Mouse (Mus musculus) liver, embryonic 14.5 days (tissue): Measurements from ENCODE around the gene Tinf2. TPM values are rescaled to one million over a fixed set of nuclear protein-coding genes. Genes with fewer than 3 reads are reported as not detected.

Experiments used
- ATAC-seq: fragments of 200-750 bp; cut with Nextera tagmentation; 2 replicates; pipeline ENCODE4 v1.8.0; 2017; ENCODE audit warnings: moderate number of reproducible peaks, mild to moderate bottlenecking, moderate library complexity; ENCODE audit not compliant: insufficient read depth
- DNase-seq, 3 experiments: peaks; one replicate each; pipeline ENCODE4 v3.0.0-alpha.2; 2012 to 2013; ENCODE audit warnings: low read depth in 3 of 3, low spot score in 3 of 3
- H3K27ac ChIP-seq: fragments of 300-500 bp; sonication (generic); 2 replicates; pipeline ENCODE4 v1.5.1; 2014; ENCODE audit warnings: moderate library complexity, mild to moderate bottlenecking, control low read depth, inconsistent platforms
- H3K27me3 ChIP-seq: fragments of 300-500 bp; sonication (generic); 2 replicates; pipeline ENCODE4 v1.6.1; 2014; ENCODE audit warnings: mild to moderate bottlenecking, low read length, moderate library complexity; ENCODE audit not compliant: control insufficient read depth, insufficient read depth
- H3K36me3 ChIP-seq: fragments of 300-500 bp; sonication (generic); replicated peaks from 2 replicates; pipeline ENCODE4 v1.6.1; 2014; ENCODE audit warnings: low read depth; ENCODE audit not compliant: control insufficient read depth, insufficient read depth
- H3K4me1 ChIP-seq, 2 experiments: fragments of 200-500 bp in 1 of 2; fragments of 300-500 bp in 1 of 2; sonication (generic) in 1 of 2; replicated peaks; 2 replicates each; pipeline ENCODE4 v1.6.1; 2012 to 2014; ENCODE audit warnings: antibody characterized with exemption in 1 of 2, inconsistent platforms in 1 of 2, low read length in 1 of 2; ENCODE audit not compliant: control insufficient read depth in 2 of 2, insufficient read depth in 2 of 2
- H3K4me2 ChIP-seq: fragments of 300-500 bp; sonication (generic); 2 replicates; pipeline ENCODE4 v1.6.1; 2014; ENCODE audit warnings: low read depth, mild to moderate bottlenecking, control low read depth, moderate library complexity
- H3K4me3 ChIP-seq, 2 experiments: fragments of 200-500 bp in 1 of 2; fragments of 300-500 bp in 1 of 2; sonication (generic) in 1 of 2; 2 replicates each; pipeline ENCODE4 v1.5.1; 2012 to 2014; ENCODE audit warnings: low read depth in 2 of 2, low read length in 2 of 2, mild to moderate bottlenecking in 2 of 2, control low read depth in 1 of 2, inconsistent platforms in 1 of 2, moderate library complexity in 1 of 2; ENCODE audit not compliant: insufficient read depth in 1 of 2
- H3K9ac ChIP-seq: fragments of 300-500 bp; sonication (generic); replicated peaks from 2 replicates; pipeline ENCODE4 v1.6.1; 2014; ENCODE audit warnings: mild to moderate bottlenecking, control low read depth, moderate library complexity
- H3K9me3 ChIP-seq: fragments of 300-500 bp; sonication (generic); 2 replicates; pipeline ENCODE4 v1.6.1; 2016; ENCODE audit warnings: low read length, mixed read lengths; ENCODE audit not compliant: control insufficient read depth
- CTCF ChIP-seq: IDR thresholded peaks from 2 replicates; pipeline ENCODE4 v1.5.1; 2016; ENCODE audit warnings: antibody characterized with exemption, low read depth, control low read depth
- EP300 ChIP-seq: IDR thresholded peaks from 2 replicates; pipeline ENCODE4 v1.6.1; 2016; ENCODE audit warnings: antibody characterized with exemption, low read depth
- WGBS: fragments of 180-500 bp; shearing (Covaris S2); extraction: QIAGEN DNeasy Blood & Tissue Kit; methylation state at CpG from one replicate; pipeline ENCODE4 v1.1.7; 2014; ENCODE audit not compliant: insufficient replicate concordance; 5-methylcytosine and 5-hydroxymethylcytosine counted together
- polyA plus RNA-seq, 2 experiments: library from polyadenylated mRNA; depleted of rRNA in 1 of 2; stranded (reverse) in 1 of 2; unstranded in 1 of 2; fragments of >200 nt; fragmentation: Nextera tagmentation in 1 of 2; extraction: Ambion mirVana in 1 of 2; gene quantifications; 2 replicates each; pipeline versions ENCODE4 v1.2.1 to v1.2.3; 2012 to 2014

The Tinf2 gene
- polyA plus RNA-seq, 2 experiments: 16.6 to 19.0 TPM

DNA sequence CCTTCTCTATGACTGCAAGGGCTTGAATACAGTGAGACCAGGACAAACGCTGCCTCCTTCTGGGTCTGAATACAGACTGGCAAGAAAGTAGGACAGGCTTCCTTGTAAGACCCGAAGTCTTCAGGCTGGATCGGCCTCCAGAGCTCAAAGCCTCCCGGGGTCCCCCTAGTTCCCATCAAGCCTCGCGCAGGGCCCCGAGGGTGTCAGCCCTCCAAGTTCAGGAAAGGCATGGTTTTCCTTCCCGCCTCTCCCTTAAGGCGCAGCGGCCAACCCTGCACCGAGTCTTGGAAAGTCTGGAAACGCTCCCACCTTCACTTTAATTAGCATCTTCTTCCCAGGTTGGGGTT, 10.2 kb downstream of the Tinf2 start:
- H3K9ac ChIP-seq: peak overlapping the region; percentile 90
- DNase-seq (no peak), ATAC-seq (peak; percentile 17; the same call in 1 of the 2 replicates)
- H3K36me3 ChIP-seq: peaks cover 16% of the 10 kb centered on the region
- WGBS: 0% methylated on average over 12 of the region's 12 CpGs
- peak overlapping the region; percentile 95 for H3K4me2 ChIP-seq
- H3K27ac ChIP-seq: peak overlapping the region; percentile 90
- H3K9me3 ChIP-seq: no peaks in the 10 kb centered on the region
- H3K4me1 ChIP-seq: peaks cover 3 to 4% of the 10 kb centered on the region in 2 experiments; a peak in 2 of 4 replicates
- H3K27me3 ChIP-seq: no peaks in the 10 kb centered on the region
- TF ChIP-seq EP300: no peak
- no peak for TF ChIP-seq CTCF
- H3K4me3 ChIP-seq: peak overlapping the region; percentile 90 to 99

DNA sequence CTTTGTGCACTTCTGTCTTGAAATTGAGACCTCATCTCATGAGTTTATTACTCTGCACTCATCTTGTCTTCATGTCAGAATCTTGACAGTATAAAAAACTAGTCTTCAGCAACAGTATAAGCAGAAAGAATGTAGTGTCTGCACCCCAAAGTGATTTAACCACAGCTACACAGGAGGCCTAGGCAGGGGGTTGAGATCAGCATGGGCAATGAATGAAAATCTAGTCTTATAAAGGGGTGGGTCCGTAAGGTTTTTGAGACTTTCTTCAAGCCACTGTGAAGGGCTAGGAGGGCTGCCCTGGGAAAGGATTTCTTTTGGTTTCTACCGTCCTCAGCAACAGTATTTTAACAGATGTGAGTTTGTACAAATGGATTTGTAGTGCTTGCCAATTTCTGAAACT, 21.0 kb downstream of the Tinf2 start:
- peak overlapping the region; percentile 74; the same call in 1 of the 2 replicates for H3K9ac ChIP-seq
- no peaks in the 10 kb centered on the region for H3K27me3 ChIP-seq
- WGBS: 47% methylated on average over 2 of the region's 2 CpGs
- DNase-seq: no peak
- peak overlapping the region in 1 of 2 experiments; percentile 70; a peak in 3 of 4 replicates for H3K4me3 ChIP-seq
- H3K27ac ChIP-seq: no peak overlapping the region
- H3K4me2 ChIP-seq: peak overlapping the region; percentile 69
- no peaks in the 10 kb centered on the region for H3K9me3 ChIP-seq
- H3K4me1 ChIP-seq: peaks cover 8 to 9% of the 10 kb centered on the region in 2 experiments; a peak in 3 of 4 replicates
- peaks cover 17% of the 10 kb centered on the region for H3K36me3 ChIP-seq
- ATAC-seq: no peak
- TF ChIP-seq EP300 (no peak), CTCF (no peak)

DNA sequence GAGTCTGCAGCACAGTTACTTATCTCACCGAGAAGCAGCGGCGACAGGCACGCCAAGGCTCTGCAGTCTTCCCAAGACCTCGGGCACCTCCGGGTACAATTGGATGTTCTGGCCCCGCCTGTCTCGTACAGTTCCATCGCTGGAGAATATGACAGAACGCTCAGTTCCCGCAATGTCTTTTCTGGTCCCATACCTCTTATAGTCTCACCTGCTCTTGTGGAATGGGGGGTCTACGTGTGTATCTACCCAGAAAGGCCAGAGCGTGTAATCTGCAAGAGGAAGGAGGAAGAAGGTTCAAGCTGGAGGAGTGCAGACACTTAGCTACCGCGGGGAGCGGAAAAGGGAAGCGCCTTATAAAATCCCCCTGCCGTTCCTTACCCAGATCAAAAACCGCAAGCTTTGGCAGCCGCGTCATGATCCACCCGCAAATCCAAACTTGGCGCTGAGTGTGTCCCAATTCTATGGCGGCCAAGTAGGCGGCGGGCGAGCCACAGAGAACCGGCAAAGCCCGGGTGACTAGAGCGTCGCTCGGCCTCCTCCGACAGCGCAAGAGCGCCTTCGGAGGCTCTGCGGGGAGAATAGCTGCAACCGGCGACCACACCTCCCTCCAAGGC, 21.6 kb downstream of the Tinf2 start, which contains the start of gene Mdp1:
Mdp1 (minus strand) TSS at position 549 of the 614 bp plus-strand sequence.
- peak; percentile 95 for ATAC-seq
- DNase-seq: peak; percentile 73 to 83 (median 74)
- Histone ChIP-seq H3K36me3 (peaks cover 17% of the 10 kb centered on the region), H3K27ac (peak within 1 kb of the TSS; percentile 38), H3K27me3 (no peaks in the 10 kb centered on the region), H3K4me1 (peaks cover 8 to 9% of the 10 kb centered on the region in 2 experiments; a peak in 3 of 4 replicates), H3K9me3 (no peaks in the 10 kb centered on the region), H3K9ac (peak within 1 kb of the TSS; percentile 74), H3K4me3 (peak within 1 kb of the TSS; percentile 70 to 88), H3K4me2 (peak within 1 kb of the TSS; percentile 69)
- TF ChIP-seq CTCF: peak; percentile 80
- no peak for TF ChIP-seq EP300
- under 1% methylated on average over 39 of the region's 39 CpGs for WGBS

DNA sequence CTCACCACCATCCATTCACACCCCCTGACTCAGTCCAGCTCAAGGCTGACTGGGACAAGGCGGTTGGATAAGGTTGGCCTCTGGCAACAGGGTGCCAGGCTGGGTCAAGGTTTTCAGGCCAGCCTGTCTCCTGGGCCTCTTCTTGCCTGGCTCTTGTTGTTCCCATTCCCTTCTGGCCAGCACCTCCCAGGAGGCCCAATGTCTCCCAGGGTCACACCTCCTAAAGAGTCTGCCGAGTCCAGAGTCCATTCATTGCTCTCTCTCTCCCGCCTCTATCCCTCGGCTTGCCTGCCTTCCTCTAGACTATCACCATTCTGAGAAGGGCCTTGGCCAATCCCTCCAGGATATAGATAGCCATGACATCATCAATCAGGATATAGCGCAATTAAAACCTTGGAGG, 23.6 kb downstream of the Tinf2 start:
- no peak overlapping the region for H3K4me3 ChIP-seq
- DNase-seq (no peak), ATAC-seq (no peak)
- H3K36me3 ChIP-seq: peaks cover 6% of the 10 kb centered on the region
- TF ChIP-seq EP300: no peak
- no peak for TF ChIP-seq CTCF
- H3K27ac ChIP-seq: no peak overlapping the region
- H3K9ac ChIP-seq: no peak overlapping the region
- WGBS: 83% methylated on average over 5 of the region's 5 CpGs
- H3K4me2 ChIP-seq: no peak overlapping the region
- peaks cover 8 to 9% of the 10 kb centered on the region in 2 experiments; a peak in 3 of 4 replicates for H3K4me1 ChIP-seq
- no peaks in the 10 kb centered on the region for H3K27me3 ChIP-seq
- H3K9me3 ChIP-seq: no peaks in the 10 kb centered on the region

DNA sequence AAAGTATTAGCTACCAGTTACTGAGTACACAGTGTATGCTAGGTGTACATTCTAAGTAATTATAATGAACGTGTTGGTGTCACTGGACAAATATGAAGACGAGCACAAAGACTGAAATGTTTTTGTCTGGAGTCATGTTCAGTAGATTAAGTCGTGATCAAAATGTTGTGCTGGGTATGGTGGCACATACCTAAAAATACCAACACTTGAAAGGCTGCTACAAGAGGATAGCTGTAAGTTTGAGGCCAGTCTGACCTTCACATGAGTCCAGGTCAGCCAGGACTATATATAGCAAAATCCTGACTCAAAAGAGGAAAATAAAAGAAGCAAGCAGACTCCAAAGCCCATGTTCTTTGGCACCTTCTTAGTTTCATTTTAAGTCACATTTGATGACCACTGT, 24.7 kb downstream of the Tinf2 start:
- Histone ChIP-seq H3K4me1 (peaks cover 8 to 9% of the 10 kb centered on the region in 2 experiments; a peak in 3 of 4 replicates), H3K36me3 (peaks cover under 1% of the 10 kb centered on the region), H3K9me3 (no peaks in the 10 kb centered on the region), H3K9ac (no peak overlapping the region), H3K27me3 (no peaks in the 10 kb centered on the region), H3K27ac (no peak overlapping the region), H3K4me2 (no peak overlapping the region), H3K4me3 (no peak overlapping the region)
- 69% methylated on average over 3 of the region's 3 CpGs for WGBS
- ATAC-seq: no peak
- DNase-seq: no peak
- no peak for TF ChIP-seq CTCF
- no peak for TF ChIP-seq EP300
